Mouse (Mus musculus): Measurements from ENCODE around the gene Olfr287.

The Olfr287 gene

DNA sequence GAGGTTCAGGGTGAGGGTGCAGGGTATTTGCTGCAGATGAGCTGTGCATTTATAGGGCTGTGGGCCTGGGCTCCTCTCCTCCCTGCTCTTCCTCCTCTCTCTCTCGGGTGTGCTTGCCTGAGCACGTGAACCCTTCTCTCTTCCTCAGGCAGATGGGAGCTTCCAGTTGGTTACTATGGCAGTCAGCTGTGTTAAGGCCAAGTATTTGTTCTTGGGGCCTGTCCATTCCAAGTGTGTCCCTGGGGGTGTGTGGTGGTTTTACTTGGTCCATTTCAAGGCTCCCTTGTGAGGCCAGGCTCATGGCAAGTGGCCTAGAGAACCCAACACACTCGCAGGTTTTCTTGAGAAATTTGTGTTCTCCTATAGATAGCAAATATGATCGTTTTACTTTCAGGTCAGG, at the start of gene Olfr287, which contains the start of gene Gm44579:
Olfr287 (minus strand) TSS at position 180 of the 400 bp plus-strand sequence.
Gm44579 (minus strand) TSS at position 101 of the 400 bp plus-strand sequence.
- WGBS: 65% methylated on average over 4 of the region's 4 CpGs

DNA sequence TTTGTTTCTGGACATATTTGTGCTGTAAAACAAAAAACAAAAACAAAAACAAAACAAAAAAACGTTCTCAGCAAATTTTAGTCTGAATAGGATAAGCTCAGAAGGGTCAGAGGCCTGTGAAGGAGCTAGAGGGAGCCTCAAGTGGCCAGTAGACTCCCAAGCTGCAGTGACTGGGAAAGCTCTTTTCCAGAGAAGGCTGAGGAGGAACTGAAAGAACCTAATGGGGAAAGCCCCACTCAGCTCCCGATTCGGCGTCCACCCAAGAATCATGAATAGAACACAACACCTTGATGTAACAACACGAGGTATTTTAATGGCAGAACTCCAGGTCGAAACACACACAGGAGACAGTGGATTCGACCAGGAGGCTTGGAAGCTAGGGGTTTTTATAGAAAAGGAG, 36.9 kb upstream of the Olfr287 start:
- WGBS: 85% methylated on average over 7 of the region's 7 CpGs

- 89% methylated on average over 8 of the region's 8 CpGs for WGBS
Measured at GRCm38 (mm10) chr15:98257193-98257592, 36.3 kb upstream of the Olfr287 start, which contains the start of gene H1fnt. TSS of gene H1fnt (minus strand) at chr15:98257293.

- 88% methylated on average over 13 of the region's 13 CpGs for WGBS
Measured at GRCm38 (mm10) chr15:98256271-98256670, 35.4 kb upstream of the Olfr287 start.

DNA sequence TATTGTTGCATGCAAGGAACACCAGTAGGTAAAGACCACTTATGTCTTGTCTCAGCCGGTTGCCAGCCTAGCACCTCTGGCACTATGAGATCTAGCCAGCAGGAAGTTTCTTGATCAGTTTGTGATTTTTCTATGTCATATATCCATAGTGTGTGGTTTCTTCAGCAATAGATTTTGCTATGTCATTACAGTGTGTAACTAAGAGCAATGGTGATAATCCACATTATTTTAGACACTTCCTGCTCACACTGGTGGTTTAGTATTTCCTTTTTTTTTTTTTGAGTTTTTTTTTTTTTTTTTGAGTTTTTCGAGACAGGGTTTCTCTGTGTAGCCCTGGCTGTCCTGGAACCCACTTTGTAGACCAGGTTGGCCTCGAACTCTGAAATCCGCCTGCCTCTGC, 14.6 kb upstream of the Olfr287 start:
- WGBS: 93% methylated on average over 4 of the region's 4 CpGs

- 87% methylated on average over 4 of the region's 4 CpGs for WGBS
Measured at GRCm38 (mm10) chr15:98234350-98234749, 13.5 kb upstream of the Olfr287 start, which contains the start of gene Olfr286. TSS of gene Olfr286 (minus strand) at chr15:98234450.

GRCm38 (mm10) chr15:98226096-98226495, 5.2 kb upstream of the Olfr287 start:
- WGBS: 70% methylated on average over 7 of the region's 7 CpGs

GRCm38 (mm10) chr15:98225610-98226009, 4.8 kb upstream of the Olfr287 start:
- 47% methylated on average over 16 of the region's 16 CpGs for WGBS

DNA sequence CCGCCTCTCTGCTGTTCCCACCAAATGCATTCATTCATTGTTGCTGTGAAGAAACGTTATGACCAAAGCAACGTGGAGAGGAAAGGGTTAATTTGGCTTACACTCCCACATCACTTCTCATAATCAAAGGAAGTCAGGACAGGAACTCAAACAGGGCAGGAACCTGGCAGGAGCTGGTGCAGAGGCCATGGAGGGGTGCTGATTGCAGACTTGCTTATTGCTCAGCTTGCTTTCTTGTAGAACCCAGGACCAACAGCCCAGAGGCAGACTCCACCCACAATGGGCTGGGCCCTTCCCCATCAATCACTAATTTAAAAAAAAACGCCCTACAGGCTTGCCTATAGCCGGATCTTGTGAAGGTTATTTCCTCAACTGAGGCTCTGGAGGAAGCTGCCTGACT, 6.7 kb downstream of the Olfr287 start:
- 68% methylated on average over 5 of the region's 5 CpGs for WGBS

- WGBS: 72% methylated on average over 5 of the region's 5 CpGs
Measured at GRCm38 (mm10) chr15:98213336-98213870, 7.5 kb downstream of the Olfr287 start.

DNA sequence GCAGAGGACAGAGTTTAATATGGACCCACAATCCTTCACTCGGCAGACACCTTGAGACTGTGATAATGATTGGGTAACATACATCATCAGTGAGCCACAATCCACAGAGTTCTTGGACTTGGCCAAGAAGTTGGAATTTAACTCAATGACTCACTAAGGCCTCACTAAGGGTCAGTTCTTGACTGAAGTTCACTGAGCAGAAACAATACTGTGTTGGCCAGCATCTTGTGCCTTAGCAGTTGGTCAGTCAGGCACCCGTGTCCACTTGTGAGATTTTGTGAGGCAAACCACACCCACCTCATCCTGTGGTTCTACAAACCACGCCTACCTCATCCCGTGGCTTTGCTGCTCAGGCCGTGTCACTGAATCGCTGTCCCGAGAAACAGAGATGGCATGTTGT, 11.2 kb downstream of the Olfr287 start:
- 77% methylated on average over 7 of the region's 7 CpGs for WGBS

- WGBS: 73% methylated on average over 3 of the region's 3 CpGs
Measured at GRCm38 (mm10) chr15:98195442-98195841, 25.4 kb downstream of the Olfr287 start, which contains the start of gene Olfr288. TSS of gene Olfr288 (minus strand) at chr15:98195542.

GRCm38 (mm10) chr15:98184456-98184855, 36.4 kb downstream of the Olfr287 start:
- 75% methylated on average over 4 of the region's 4 CpGs for WGBS

GRCm38 (mm10) chr15:98181856-98182570, 38.8 kb downstream of the Olfr287 start:
- 69% methylated on average over 12 of the region's 12 CpGs for WGBS

DNA sequence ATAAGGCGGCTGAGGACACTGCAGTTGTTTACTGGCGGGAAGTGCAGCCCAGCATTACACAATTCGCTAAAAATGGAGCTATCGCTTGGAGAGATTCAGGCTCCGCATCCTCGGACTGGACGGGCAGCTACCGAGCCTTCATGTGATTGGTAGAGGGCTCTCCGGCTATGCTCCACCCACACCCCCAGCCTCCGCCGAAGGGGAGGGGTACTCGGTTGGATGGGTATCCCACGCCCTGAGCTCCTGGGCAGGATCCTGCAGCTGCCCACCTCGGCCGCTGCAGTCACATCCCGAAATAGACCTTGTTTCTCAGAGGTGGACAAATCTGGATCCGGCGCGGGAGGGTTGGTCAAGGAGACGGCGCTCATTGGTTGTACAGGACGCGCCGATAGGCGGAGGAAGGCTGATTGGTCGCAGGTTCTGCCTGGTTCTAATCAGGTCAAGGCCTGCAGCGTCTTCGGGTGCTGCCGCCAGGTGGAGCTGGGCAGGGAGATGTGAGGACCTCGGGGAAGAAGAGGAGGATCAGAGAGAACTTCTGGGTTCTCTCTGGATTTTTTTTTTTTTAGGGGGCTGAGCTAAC, 39.6 kb downstream of the Olfr287 start:
- under 1% methylated on average over 30 of the region's 30 CpGs for WGBS

DNA sequence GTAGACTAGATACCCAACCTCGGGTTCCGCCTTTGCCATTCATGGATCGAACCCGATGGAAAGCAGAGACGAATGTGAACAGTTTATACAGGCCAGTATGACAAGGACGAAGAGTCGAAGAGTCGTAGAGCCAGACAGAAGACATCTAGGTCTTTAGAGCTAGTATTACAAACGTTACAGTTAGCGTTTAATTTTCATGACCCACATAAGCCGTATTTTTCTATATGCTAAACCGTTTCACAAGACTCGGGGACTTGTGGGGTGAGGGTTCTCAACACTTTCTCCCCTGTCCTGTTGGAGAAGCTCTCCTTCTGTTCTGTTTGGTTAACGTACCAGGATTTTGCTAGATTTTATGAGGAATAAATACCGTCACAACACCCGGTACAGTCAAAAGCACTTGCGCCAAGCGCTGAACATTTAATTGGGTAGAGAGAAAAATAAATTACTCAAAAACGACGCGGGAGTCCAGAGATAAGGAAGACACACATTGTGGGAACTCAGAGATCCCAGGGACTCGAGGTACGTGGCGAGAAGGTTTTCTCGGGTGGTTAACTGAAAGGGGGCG, 40.2 kb downstream of the Olfr287 start:
- 7% methylated on average over 26 of the region's 26 CpGs for WGBS

DNA sequence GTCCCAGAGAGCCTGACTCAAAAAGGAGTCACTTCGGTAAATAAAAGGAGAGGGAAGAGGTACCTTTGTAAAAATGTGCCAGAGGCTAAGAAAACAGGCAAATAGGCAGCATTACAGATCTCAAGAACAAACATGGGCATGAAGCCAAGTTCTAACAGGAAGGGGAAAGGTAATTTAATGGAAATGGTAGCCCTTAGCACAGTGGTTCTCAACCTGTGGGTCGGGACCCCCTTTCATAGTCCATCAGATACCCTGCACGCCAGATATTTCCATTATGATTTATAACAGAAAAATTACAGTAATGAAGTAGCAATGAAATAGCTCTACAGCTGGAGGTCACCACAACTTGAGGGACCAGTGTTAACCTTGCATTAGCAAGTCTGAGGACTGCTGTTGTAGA, 43.5 kb downstream of the Olfr287 start:
- WGBS: 77% methylated on average over 3 of the region's 3 CpGs

- 8% methylated on average over 8 of the region's 8 CpGs for WGBS
Measured at GRCm38 (mm10) chr15:98173821-98174220, 47.0 kb downstream of the Olfr287 start.

GRCm38 (mm10) chr15:98172113-98172512, 48.7 kb downstream of the Olfr287 start:
- WGBS: 64% methylated on average over 5 of the region's 5 CpGs

DNA sequence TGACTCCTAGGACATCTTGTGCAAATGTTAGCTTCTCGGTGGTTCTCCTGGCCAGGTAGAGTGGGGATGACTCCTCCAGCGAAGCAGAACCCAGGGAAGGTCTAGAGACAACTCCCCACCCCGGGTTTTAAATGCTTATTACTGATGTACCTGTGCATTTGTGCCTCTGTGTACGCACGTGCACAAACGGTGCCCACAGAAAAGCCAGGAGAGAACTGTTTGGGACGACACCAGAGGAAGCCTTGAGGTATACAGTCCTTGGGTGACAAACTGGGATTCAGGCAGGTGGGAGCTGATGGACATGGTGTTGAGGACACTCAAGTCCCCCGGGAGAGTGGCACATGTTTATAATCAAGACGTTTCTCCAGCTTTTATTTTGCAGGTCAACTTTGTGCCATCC, 49.9 kb downstream of the Olfr287 start:
- 49% methylated on average over 9 of the region's 9 CpGs for WGBS

- WGBS: 13% methylated on average over 7 of the region's 7 CpGs
Measured at GRCm38 (mm10) chr15:98170365-98170764, 50.5 kb downstream of the Olfr287 start.

DNA sequence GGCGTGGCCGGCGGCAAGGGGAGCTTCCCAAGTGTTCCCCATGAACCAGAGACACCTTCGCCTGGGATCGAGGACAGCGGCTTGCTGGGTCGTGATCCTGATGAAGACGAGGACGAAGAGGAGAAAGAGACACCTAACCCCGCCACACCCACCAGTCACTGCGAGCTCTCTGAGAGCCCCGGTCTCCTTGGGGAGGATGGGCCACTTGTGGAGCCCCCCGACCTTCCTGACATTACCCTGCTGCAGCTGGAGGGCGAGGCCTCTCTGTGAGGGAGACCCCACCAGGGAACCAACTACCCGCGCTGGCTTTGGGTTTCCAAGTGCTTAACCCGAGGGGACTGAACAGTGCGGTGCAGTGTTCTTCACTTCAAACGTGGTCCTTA, 52.2 kb downstream of the Olfr287 start:
- WGBS: 11% methylated on average over 19 of the region's 19 CpGs
